Mouse (Mus musculus) heart, adult 11 months (tissue): ENCODE data around the gene Tmem178.
A peak's percentile ranks its signal among the peaks of the same experiment; 100 is the strongest.

Experiments
- DNase-seq: peaks from one replicate; pipeline ENCODE4 v3.0.0; 2022

Tmem178 gene

DNA sequence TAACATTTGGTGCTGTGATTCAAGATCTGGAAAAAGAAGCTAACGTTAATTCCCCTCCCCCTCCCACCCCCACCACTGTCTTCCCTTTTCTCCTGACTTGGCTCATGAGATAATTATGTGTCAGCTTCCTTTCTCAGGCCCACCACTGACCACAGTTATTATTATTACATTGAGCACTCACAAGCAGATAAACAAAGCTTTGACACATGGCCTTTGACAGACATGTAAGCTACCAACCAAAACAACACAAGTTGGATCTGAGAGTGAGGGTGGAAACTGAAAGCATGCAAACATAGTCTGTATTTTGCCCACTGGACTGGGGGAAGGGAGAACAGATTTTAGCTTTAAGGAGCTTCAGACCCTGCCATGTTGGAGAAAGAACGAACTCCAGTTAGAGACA, 52.8 kb downstream of the Tmem178 start:
- DNase-seq: no peak

DNA sequence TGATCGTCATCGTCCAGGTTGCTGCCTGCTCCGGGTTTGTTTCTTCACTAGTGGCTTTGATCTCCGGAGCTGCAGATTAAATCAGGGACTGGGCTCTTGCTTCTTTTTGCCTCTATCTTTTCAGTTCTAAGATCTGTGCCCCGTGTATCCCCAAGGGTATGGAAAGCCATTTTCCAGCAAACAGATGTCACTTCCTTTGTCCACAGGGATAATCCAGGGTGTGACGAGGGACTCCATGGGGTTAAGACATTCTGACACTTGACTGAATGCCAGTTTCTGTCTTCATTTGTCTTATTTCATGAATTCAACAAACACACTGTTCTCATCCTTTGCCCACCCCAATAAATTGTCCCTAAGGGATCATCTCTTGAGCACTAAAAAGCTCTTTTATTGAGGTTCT, 54.5 kb downstream of the Tmem178 start:
- no peak for DNase-seq

DNA sequence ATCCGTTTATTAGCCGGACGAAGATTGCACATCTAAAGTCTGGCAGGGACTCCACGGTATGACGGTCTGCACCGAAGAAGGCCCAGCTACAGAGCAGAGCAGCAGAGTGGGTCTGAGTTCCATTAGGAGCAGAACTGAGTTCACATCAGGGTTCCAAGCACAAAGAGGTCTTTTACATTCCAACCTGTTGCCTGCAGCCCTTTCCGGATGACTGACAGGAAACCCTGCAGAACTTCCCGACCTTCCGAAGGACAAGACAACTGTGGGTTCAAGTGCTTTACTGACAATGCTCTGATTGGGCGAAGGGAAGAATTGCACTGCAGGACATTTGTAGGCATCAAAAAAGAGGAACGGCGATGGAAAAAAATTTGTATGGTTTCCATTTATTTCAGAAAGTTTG, 56.6 kb downstream of the Tmem178 start:
- DNase-seq: no peak

DNA sequence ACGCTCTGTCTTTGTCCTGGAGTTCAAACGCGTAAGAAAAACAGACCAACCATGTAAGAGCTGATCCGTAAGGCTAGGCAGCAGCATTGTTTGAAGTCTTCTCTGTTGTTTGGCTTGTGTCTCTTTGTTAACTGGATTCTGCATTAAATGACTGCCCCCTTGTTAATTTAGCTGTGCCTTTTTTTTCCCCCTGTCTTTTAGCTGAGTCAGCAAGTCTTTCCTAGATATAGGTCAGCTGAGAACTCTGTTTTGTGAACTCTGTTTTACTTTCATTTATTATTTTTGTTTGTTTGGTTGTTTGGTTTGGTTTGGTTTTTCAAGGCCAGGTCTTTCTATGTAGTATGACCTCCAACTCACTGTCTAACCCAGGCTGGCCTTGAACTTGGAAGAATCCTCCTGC, 57.2 kb downstream of the Tmem178 start:
- no peak for DNase-seq

DNA sequence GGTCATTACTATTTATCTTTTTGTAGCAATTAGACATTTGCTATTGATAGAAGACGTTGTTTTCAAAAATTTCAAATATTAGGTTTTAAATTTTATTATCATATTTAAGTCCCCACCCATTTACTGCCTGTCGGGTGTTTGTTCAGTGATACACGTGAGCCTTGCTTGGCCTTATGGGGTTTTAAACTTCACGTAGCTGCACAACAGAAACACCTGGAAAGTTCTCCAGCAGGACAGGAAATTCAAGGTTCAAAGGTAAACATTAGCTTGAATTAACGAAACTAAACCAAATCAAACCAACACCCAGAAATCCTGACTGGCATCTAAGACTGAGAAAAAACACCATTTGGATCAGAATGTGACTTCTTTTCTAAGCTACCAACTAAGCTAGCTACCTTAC, 57.7 kb downstream of the Tmem178 start:
- DNase-seq: no peak

DNA sequence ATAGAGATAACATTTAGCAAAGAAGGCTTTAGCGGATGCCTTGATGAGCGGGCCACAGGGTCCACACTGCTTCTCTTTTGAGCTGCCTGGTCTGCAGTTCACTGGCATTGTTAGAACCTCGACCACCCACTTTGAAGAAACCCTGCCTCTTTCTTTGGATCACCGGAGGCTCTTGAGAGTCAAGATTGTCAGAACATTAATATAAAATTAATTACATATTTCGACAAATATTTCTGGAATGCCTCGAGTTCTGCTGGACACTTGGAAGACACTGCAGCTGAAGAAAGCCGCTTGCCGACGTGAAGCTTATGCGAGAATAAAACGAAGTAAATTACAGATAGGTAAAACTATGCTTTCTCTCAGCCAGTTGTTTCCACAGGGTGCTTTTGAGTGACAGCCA, 60.0 kb downstream of the Tmem178 start:
- DNase-seq: no peak

DNA sequence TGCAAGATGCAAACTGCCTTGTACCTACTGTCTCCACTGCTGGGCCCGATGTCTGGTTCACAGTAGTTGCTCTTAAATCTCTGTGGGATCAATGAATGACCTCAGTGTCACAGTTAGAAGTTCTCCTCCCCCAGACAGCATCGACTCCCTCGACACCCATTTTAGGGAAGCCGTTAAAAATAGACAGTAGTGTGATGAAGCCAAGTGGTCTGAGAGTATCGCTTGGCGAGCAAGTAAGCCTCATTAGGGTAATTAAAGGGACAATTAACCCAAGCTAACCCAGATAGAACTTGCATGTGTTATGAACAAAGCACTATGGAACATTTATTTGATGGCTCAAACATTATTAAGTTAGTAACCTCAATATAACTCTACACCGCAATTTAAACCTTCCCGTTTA, 60.9 kb downstream of the Tmem178 start:
- no peak for DNase-seq

DNA sequence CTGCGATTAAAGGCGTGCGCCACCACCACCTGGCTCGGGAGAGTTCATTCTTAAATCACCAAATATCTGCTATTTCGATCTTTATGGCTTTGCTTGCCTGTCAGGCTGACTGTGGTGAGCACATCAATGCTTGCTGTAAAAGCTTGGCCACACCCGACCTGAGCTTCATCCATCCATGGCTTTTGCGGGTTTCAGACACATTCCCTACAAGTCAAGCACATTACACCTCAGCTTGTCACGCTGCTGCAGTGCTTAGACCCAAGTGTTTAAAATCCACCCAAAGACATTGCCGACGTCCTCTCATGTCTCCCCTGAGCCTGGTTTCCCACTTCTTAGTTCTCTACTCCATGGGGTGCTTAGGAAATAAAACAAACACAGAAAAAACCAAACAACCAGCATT, 64.7 kb downstream of the Tmem178 start:
- no peak for DNase-seq

DNA sequence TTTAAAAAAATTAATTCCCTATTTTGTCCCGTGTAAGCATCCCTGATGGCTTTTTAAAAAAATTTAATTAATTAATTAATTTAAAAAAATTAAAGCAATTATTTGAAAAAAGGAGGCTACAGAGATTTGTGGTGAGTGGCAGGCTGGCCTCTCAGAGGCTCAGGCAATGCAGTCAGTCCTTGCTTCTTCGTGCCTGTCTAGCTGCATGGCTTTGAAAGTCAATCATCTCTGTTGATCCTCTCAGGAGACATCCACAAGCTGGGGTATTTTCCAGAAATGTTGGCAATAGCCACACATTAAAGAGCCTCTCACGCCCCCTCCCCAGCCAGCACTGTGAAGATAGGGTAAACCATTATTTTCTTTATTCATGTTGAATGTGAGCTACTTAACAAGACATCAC, 65.8 kb downstream of the Tmem178 start:
- DNase-seq: no peak

DNA sequence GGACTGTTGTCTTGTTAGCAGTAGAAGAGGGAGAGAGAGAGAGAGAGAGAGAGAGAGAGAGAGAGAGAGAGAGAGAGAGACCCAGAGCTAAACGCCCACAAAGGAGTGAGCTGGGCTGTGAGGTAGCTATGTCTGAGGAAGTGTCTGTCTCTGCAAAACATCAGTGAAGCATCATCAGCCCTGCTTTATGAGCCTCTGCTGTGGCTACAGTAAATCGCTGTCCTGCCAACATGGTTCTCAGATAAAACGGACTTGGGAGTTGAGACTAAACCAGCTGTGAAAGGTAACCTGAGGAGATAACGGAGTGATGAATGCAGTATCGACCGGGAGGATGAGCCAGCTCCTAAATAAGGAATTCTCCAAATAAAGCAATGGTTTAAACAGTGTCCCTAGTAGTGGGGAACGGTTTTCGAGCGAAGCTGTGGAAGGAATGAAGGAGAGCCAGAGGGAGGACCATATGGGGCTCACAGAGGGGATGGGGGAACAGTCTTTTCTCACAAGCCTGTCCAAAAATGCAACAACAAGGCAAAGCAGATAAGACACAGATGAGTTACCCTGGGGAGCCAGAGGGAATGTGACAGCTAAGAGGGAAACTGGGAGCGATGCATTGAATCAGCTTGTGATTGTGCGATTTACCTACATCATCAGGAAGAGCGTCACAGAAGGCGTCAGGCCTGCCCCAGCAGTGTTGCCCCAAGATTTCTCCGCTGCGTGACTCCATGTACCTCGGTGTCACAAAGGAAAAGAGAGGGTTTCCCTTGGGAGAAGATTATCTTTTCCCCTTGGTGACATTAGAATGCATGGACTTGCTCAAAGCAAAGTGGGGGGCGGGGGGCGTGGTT, 66.6 kb downstream of the Tmem178 start:
- no peak for DNase-seq

DNA sequence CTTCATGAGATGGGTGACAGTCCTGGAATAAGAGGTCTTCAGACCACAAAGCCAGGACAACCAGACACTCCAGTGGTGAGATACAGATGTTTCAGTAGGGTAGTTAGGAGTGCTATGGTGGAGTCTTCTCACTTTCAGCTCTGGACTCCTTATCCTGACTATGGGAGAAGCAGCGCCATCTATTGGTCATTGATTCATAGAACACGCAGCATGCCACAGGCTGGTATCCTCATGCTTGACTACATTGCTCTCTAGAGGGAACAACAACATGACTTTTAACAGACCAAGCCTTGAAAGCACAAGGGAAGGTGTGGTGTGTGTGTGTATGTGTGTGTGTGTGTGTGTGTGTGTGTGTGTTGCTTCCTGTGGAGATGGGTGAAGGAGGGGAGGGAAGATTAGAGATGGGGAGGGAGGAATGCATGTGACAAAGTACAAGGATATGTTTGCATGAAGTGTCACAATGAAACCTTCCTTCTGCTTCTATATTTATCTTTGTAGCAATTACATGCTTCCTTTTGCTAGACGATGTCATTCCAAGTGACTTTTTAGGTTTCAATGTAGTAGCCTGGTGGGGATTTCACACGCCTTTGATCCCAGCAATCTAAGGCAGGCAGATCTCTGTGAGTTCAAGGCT, 71.5 kb downstream of the Tmem178 start:
- DNase-seq: peak; percentile 90

DNA sequence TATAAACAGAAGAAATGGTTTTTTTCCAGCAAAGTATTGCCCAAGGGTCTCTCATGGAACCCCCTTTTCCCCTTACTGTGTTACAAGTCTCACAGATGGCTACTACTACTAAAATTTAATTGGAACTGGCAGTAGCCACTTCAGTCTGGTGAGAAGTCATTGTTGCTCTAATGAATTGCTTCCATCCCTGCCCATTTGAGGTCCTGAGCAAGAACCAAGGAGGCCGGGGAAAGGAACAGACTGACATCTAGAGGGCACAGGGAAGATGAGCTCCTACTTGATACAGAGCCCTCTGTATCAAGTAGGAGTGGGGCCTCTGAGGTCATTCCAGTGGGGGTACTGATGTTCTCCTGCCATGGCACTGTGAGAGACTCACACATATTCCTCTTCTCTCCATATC, 72.7 kb downstream of the Tmem178 start:
- DNase-seq: no peak

DNA sequence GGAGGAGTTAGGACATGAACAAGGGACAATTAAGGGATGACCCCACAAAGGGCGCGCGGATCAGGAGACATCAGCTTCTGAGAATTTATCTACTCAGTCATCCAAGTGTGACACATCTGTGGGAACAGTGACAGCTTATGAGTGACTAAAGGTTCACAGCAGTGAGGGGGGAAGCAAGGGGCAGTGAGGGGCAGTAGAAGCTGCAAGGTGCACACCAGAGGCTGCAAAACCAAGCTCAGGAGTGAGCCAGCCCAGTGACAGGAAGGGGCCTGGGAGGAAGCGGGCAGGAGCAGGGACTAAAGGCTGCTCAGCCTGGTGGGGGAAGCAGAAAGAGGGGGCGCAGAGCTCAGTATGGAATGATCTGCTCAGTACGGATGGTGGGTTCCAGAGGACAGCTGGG, 82.9 kb downstream of the Tmem178 start:
- DNase-seq: no peak

GRCm38 (mm10) chr17:81031830-81032442, 87.5 kb downstream of the Tmem178 start:
- DNase-seq: no peak

- DNase-seq: no peak
Observed at GRCm38 (mm10) chr17:81032957-81033356, 88.5 kb downstream of the Tmem178 start.

GRCm38 (mm10) chr17:81035354-81035753, 90.9 kb downstream of the Tmem178 start:
- no peak for DNase-seq

- DNase-seq: no peak
Observed at GRCm38 (mm10) chr17:81038707-81039408, 94.4 kb downstream of the Tmem178 start.

DNA sequence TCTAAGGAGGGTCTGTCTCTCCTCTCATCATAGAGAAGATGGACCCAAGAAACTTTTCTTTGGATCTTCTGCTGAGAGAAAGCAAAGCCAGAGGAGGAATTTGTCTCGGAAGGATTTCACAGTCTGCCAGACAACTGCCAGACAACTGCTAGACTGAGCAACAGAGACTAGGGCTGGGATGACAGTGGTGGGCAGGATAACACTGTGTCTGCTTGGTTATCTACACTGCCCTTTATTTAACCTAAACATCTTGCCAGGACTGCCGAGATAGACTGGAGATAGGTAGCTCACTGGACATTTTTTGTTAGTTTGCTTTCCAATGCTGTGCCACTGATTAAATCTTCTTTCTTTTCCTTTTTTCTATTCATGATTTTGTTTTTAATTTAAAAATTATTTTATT, 97.2 kb downstream of the Tmem178 start:
- DNase-seq: no peak

DNA sequence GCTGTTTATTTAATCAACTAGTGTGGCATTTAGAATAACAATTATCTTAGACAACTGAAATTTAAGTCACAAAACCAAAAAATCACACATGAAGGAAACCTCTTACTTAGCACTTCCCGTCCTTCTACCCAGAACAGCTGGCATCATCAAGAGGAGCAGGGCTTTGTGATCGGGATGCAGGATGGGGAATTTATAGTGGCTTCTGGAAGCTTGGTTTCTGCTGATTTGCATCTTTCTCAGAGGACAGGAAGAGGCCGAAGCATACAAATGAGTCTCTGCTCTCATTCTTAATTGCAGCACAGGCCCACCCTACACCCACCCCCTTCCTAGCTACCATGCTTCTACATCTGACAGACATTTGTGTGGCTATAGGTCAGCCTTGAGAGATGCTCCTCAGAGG, 99.9 kb downstream of the Tmem178 start:
- no peak for DNase-seq

DNA sequence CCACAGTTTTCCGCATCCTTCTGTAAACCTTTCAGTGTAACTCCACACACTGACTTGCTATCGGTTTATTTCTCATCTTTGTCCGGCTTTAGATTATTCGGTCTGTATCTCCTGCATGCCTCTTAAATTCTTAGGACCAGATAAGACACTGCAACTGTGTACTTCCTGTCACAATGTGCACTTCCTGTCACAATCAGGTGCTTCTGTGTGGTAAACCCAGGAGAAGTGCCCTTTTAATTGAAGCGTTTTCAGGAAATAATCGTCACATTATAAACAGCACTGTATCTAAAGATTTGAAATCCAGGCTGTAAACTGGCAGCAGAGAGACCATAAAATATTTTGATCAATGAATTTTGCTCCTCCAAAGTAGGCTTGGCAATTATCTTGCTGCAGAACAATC, 100.7 kb downstream of the Tmem178 start:
- no peak for DNase-seq

DNA sequence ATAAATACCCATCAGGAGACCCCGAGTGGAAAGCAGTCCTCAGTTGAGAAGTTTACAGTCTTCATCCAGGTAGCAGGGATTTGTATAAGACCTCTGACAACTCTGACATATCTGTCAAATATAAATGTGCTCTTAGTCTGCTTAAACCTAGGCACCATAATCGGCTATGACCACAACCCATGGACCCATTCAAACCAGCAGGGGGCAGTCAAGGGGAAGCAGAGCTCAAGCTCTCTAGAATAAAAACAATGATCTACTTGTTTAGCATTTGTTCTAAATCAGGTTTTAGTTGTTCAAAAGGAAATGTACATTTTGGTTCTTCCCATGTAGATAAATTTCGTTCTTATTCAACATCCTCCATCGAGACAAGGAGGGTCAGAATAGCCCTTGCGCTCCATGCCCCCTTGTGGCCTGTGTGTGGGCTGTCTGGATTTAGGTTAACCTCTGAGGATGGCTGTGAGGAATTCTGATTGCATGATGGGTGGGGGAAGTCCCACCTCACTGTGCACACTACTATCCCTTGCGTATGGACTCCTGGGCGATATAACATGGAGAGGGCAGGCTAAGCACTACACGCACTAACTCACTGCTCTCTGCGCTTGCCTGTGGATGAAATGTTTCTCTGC, 101.2 kb downstream of the Tmem178 start:
- no peak for DNase-seq

GRCm38 (mm10) chr17:81047930-81048564, 103.6 kb downstream of the Tmem178 start:
- peak; percentile 15 for DNase-seq
